Mouse (Mus musculus) stomach, embryonic 16.5 days (tissue): ENCODE measurements around the gene Lce1b. TPM values are rescaled to one million over a fixed set of nuclear protein-coding genes. Genes with fewer than 3 reads are reported as not detected.

Source experiments
- ATAC-seq: fragments of 200-750 bp; cut with Nextera tagmentation; 2 replicates; pipeline ENCODE4 v1.8.0; 2017; ENCODE audit warnings: moderate number of reproducible peaks, moderate TSS enrichment; ENCODE audit not compliant: insufficient read depth, low FRiP score
- H3K27ac ChIP-seq: fragments of 300-500 bp; sonication (generic); 2 replicates; pipeline ENCODE4 v1.5.1; 2014; ENCODE audit warnings: low read length
- H3K27me3 ChIP-seq: fragments of 300-500 bp; sonication (generic); 2 replicates; pipeline ENCODE4 v1.6.1; 2014; ENCODE audit warnings: low read length, control low read depth, mixed read lengths; ENCODE audit not compliant: control insufficient read depth, insufficient read depth
- H3K36me3 ChIP-seq: fragments of 300-500 bp; sonication (generic); 2 replicates; pipeline ENCODE4 v1.6.1; 2014; ENCODE audit warnings: low read length; ENCODE audit not compliant: control insufficient read depth, insufficient read depth
- H3K4me1 ChIP-seq: fragments of 300-500 bp; sonication (generic); 2 replicates; pipeline ENCODE4 v1.6.1; 2014; ENCODE audit warnings: low read length, control low read depth, mixed read lengths; ENCODE audit not compliant: control insufficient read depth, insufficient read depth
- H3K4me2 ChIP-seq: fragments of 300-500 bp; sonication (generic); 2 replicates; pipeline ENCODE4 v1.6.1; 2014; ENCODE audit warnings: low read depth, low read length, mixed read lengths
- H3K4me3 ChIP-seq: fragments of 300-500 bp; sonication (generic); replicated peaks from 2 replicates; pipeline ENCODE4 v1.5.1; 2014; ENCODE audit warnings: mild to moderate bottlenecking, low read length
- H3K9ac ChIP-seq: fragments of 300-500 bp; sonication (generic); 2 replicates; pipeline ENCODE4 v1.6.1; 2014; ENCODE audit warnings: low read length
- H3K9me3 ChIP-seq: fragments of 300-500 bp; sonication (generic); replicated peaks from 2 replicates; pipeline ENCODE4 v1.6.1; 2016; ENCODE audit warnings: low read length, control low read depth; ENCODE audit not compliant: control insufficient read depth
- WGBS: fragments of 180-500 bp; shearing (Covaris S2); extraction: QIAGEN DNeasy Blood & Tissue Kit; methylation state at CpG from one replicate; pipeline ENCODE4 v1.1.7; 2014; 5-methylcytosine and 5-hydroxymethylcytosine counted together
- polyA plus RNA-seq: library from polyadenylated mRNA; unstranded; fragments of >200 nt; fragmentation: Nextera tagmentation; extraction: Ambion mirVana; gene quantifications from 2 replicates; pipeline ENCODE4 v1.2.1, GENCODE M21; 2015

Gene Lce1b
- polyA plus RNA-seq, 1 experiment from 2014 or later: not detected

- Histone ChIP-seq H3K4me3 (no peak overlapping the region), H3K27me3 (no peaks in the 10 kb centered on the region), H3K4me1 (no peaks in the 10 kb centered on the region), H3K36me3 (no peaks in the 10 kb centered on the region), H3K4me2 (no peak overlapping the region), H3K27ac (no peak overlapping the region), H3K9ac (no peak overlapping the region), H3K9me3 (no peaks in the 10 kb centered on the region)
- ATAC-seq: no peak
- 39% methylated on average over 1 of the region's 1 CpGs for WGBS
Observed at GRCm38 (mm10) chr3:92637745-92638652, 18.7 kb downstream of the Lce1b start.

- Histone ChIP-seq H3K27ac (no peak within 1 kb of the TSS), H3K9me3 (no peaks in the 10 kb centered on the region), H3K27me3 (no peaks in the 10 kb centered on the region), H3K4me2 (no peak within 1 kb of the TSS), H3K4me3 (no peak within 1 kb of the TSS), H3K9ac (no peak within 1 kb of the TSS), H3K4me1 (no peaks in the 10 kb centered on the region), H3K36me3 (no peaks in the 10 kb centered on the region)
- ATAC-seq: no peak
- WGBS: 51% methylated on average over 2 of the region's 2 CpGs
Observed at GRCm38 (mm10) chr3:92621560-92621959, 35.2 kb downstream of the Lce1b start, which contains the start of gene Lce6a. TSS of gene Lce6a (minus strand) at chr3:92621660.

GRCm38 (mm10) chr3:92609804-92610203 is 46.9 kb downstream of the Lce1b start:
- WGBS: 49% methylated on average over 1 of the region's 1 CpGs
- ATAC-seq: no peak
- no peak overlapping the region for H3K4me2 ChIP-seq
- no peaks in the 10 kb centered on the region for H3K36me3 ChIP-seq
- no peak overlapping the region for H3K9ac ChIP-seq
- H3K4me1 ChIP-seq: no peaks in the 10 kb centered on the region
- H3K4me3 ChIP-seq: no peak overlapping the region
- H3K9me3 ChIP-seq: no peaks in the 10 kb centered on the region
- H3K27ac ChIP-seq: no peak overlapping the region
- no peaks in the 10 kb centered on the region for H3K27me3 ChIP-seq

- H3K9me3 ChIP-seq: no peaks in the 10 kb centered on the region
- H3K4me3 ChIP-seq: no peak within 1 kb of the TSS
- no peaks in the 10 kb centered on the region for H3K4me1 ChIP-seq
- no peaks in the 10 kb centered on the region for H3K27me3 ChIP-seq
- no peaks in the 10 kb centered on the region for H3K36me3 ChIP-seq
- no peak within 1 kb of the TSS for H3K27ac ChIP-seq
- no peak within 1 kb of the TSS for H3K4me2 ChIP-seq
- no peak for ATAC-seq
- H3K9ac ChIP-seq: no peak within 1 kb of the TSS
Observed at GRCm38 (mm10) chr3:92607392-92607791, 49.3 kb downstream of the Lce1b start, which contains the start of gene 2210017I01Rik. TSS of gene 2210017I01Rik (minus strand) at chr3:92607492.

Other genes starting within 250 kb of the Lce1b start
- gene Sprr2i, start 248.9 kb downstream of the Lce1b start, polyA plus RNA-seq: 4.6 and 10.6 TPM in 2 replicates
- 2.6 and 7.0 TPM in 2 replicates for gene Sprr2j-ps, start 238.8 kb downstream of the Lce1b start, polyA plus RNA-seq
- gene Gm9774, start 227.5 kb downstream of the Lce1b start, polyA plus RNA-seq: 8.0 and 17.2 TPM in 2 replicates
- 2.8 and 7.6 TPM in 2 replicates for gene Sprr2k, start 224.3 kb downstream of the Lce1b start, polyA plus RNA-seq
- gene Sprr1b, start 218.1 kb downstream of the Lce1b start, polyA plus RNA-seq: 3.8 and 9.8 TPM in 2 replicates
- gene Sprr3, start 198.2 kb downstream of the Lce1b start, polyA plus RNA-seq: 354 and 827 TPM in 2 replicates
- gene Sprr1a, start 171.0 kb downstream of the Lce1b start, polyA plus RNA-seq: 466 and 940 TPM in 2 replicates
- gene Sprr4, start 156.4 kb downstream of the Lce1b start, polyA plus RNA-seq: not detected in 2 replicates
- not detected in 2 replicates for gene 2310046K23Rik, start 122.4 kb downstream of the Lce1b start, polyA plus RNA-seq
- 1.3 and 2.0 TPM in 2 replicates for gene Ivl, start 83.2 kb downstream of the Lce1b start, polyA plus RNA-seq
- 1.4 and 1.7 TPM in 2 replicates for gene Smcp, start 67.9 kb downstream of the Lce1b start, polyA plus RNA-seq
- not detected in 2 replicates for gene 2210017I01Rik, start 49.4 kb downstream of the Lce1b start, polyA plus RNA-seq
- gene Lce6a, start 35.3 kb downstream of the Lce1b start, polyA plus RNA-seq: not detected in 2 replicates
- 0.40 TPM in 1 of 2 replicates, not detected in the other for gene Lce1a1, start 8.6 kb downstream of the Lce1b start, polyA plus RNA-seq
- 0.26 and 0.45 TPM in 2 replicates for gene Lce1a2, start 13.4 kb upstream of the Lce1b start, polyA plus RNA-seq
- 0.19 TPM in 1 of 2 replicates, not detected in the other for gene Lce1c, start 22.3 kb upstream of the Lce1b start, polyA plus RNA-seq
- gene Lce1d, start 30.3 kb upstream of the Lce1b start, polyA plus RNA-seq: not detected in 2 replicates
- gene Lce1e, start 52.1 kb upstream of the Lce1b start, polyA plus RNA-seq: not detected in 2 replicates
- not detected in 2 replicates for gene Lce1f, start 63.4 kb upstream of the Lce1b start, polyA plus RNA-seq
- not detected in 2 replicates for gene Gm38119, start 82.2 kb upstream of the Lce1b start, polyA plus RNA-seq
- gene Lce1g, start 95.4 kb upstream of the Lce1b start, polyA plus RNA-seq: not detected in 2 replicates
- not detected in 2 replicates for gene Lce1h, start 108.1 kb upstream of the Lce1b start, polyA plus RNA-seq
- 0.32 TPM in 1 of 2 replicates, not detected in the other for gene Lce1i, start 122.0 kb upstream of the Lce1b start, polyA plus RNA-seq
- not detected in 2 replicates for gene Lce1j, start 133.6 kb upstream of the Lce1b start, polyA plus RNA-seq
- not detected in 2 replicates for gene Lce1k, start 151.0 kb upstream of the Lce1b start, polyA plus RNA-seq
- 0.84 and 1.4 TPM in 2 replicates for gene Kprp, start 170.3 kb upstream of the Lce1b start, polyA plus RNA-seq
- not detected in 2 replicates for gene Lce1l, start 194.4 kb upstream of the Lce1b start, polyA plus RNA-seq
- gene 2310050C09Rik, start 213.3 kb upstream of the Lce1b start, polyA plus RNA-seq: not detected in 2 replicates